Mouse (Mus musculus) erythroblast, embryonic 14.5 days (primary cell): Measurements from ENCODE around the gene Olfr178. TPM values are rescaled to one million over a fixed set of nuclear protein-coding genes. Genes with fewer than 3 reads are reported as not detected.

Source experiments
- H3K27me3 ChIP-seq: 2 replicates; pipeline ENCODE4 v1.6.1; 2012; ENCODE audit warnings: inconsistent platforms; ENCODE audit not compliant: control insufficient read depth
- H3K36me3 ChIP-seq: 2 replicates; pipeline ENCODE4 v1.6.1; 2012; ENCODE audit warnings: mild to moderate bottlenecking, inconsistent platforms; ENCODE audit not compliant: control insufficient read depth
- H3K4me1 ChIP-seq: 2 replicates; pipeline ENCODE4 v1.6.1; 2012; ENCODE audit warnings: inconsistent platforms; ENCODE audit not compliant: control insufficient read depth
- H3K4me3 ChIP-seq: replicated peaks from 2 replicates; pipeline ENCODE3; 2012; ENCODE audit warnings: moderate library complexity, mild to moderate bottlenecking, inconsistent platforms
- H3K9me3 ChIP-seq: 2 replicates; pipeline ENCODE4 v1.6.1; 2012; ENCODE audit warnings: low read length, inconsistent platforms, mixed read lengths; ENCODE audit not compliant: control insufficient read depth
- GATA1 ChIP-seq: IDR thresholded peaks from 2 replicates; pipeline ENCODE4 v1.6.1; 2012; ENCODE audit warnings: low read length, inconsistent platforms, mixed read lengths
- TAL1 ChIP-seq: IDR thresholded peaks from 3 replicates; pipeline ENCODE4 v1.6.1; 2012; ENCODE audit warnings: low read length, inconsistent platforms, mixed read lengths
- polyA plus RNA-seq: library from polyadenylated mRNA; stranded (reverse); fragments of >175 nt; gene quantifications from 2 replicates; pipeline ENCODE4 v1.2.3, GENCODE M21; 2012

The Olfr178 gene
- not detected in 2 replicates for polyA plus RNA-seq

- TF ChIP-seq GATA1 (no peak), TAL1 (no peak)
- H3K9me3 ChIP-seq, result no peaks in the 10 kb centered on the region; the same call in 1 of the 2 replicates
- H3K4me3 ChIP-seq, result no peak within 1 kb of the TSS
- no peaks in the 10 kb centered on the region for H3K27me3 ChIP-seq
- no peaks in the 10 kb centered on the region for H3K4me1 ChIP-seq
- no peaks in the 10 kb centered on the region for H3K36me3 ChIP-seq
Observed at GRCm38 (mm10) chr16:58891963-58892362, at the start of gene Olfr178. Olfr178 (minus strand) TSS chr16:58892063.

GRCm38 (mm10) chr16:58929292-58929691 lies 37.4 kb upstream of the Olfr178 start, which contains the start of gene Olfr180:
Olfr180 (minus strand) TSS chr16:58929392.
- Histone ChIP-seq H3K4me1 (no peaks in the 10 kb centered on the region), H3K4me3 (no peak within 1 kb of the TSS), H3K9me3 (peaks cover 8% of the 10 kb centered on the region; the same call in 1 of the 2 replicates), H3K27me3 (no peaks in the 10 kb centered on the region), H3K36me3 (no peaks in the 10 kb centered on the region)
- TF ChIP-seq GATA1, result no peak
- TF ChIP-seq TAL1, result no peak

- Histone ChIP-seq H3K4me1 (no peaks in the 10 kb centered on the region), H3K36me3 (no peaks in the 10 kb centered on the region), H3K9me3 (peaks cover 8% of the 10 kb centered on the region; the same call in 1 of the 2 replicates), H3K27me3 (no peaks in the 10 kb centered on the region), H3K4me3 (no peak within 1 kb of the TSS)
- no peak for TF ChIP-seq GATA1
- TF ChIP-seq TAL1, result no peak
Observed at GRCm38 (mm10) chr16:58928655-58929054, 36.8 kb upstream of the Olfr178 start, which contains the start of gene Olfr181. Olfr181 (minus strand) TSS chr16:58928755.

- Histone ChIP-seq H3K27me3 (no peaks in the 10 kb centered on the region), H3K4me1 (no peaks in the 10 kb centered on the region), H3K9me3 (peaks cover 10% of the 10 kb centered on the region), H3K36me3 (no peaks in the 10 kb centered on the region), H3K4me3 (no peak overlapping the region)
- no peak for TF ChIP-seq GATA1
- no peak for TF ChIP-seq TAL1
Observed at GRCm38 (mm10) chr16:58884416-58884815, 7.4 kb downstream of the Olfr178 start.

- Histone ChIP-seq H3K9me3 (no peaks in the 10 kb centered on the region), H3K4me3 (no peak within 1 kb of the TSS), H3K4me1 (no peaks in the 10 kb centered on the region), H3K27me3 (no peaks in the 10 kb centered on the region), H3K36me3 (no peaks in the 10 kb centered on the region)
- TF ChIP-seq GATA1, result no peak
Observed at GRCm38 (mm10) chr16:58874668-58875067, 17.2 kb downstream of the Olfr178 start, which contains the start of gene Olfr177. Olfr177 (minus strand) TSS chr16:58874768.

GRCm38 (mm10) chr16:58861479-58861878 lies 30.4 kb downstream of the Olfr178 start:
- 0 out of 2 replicates have a peak, but pooled peaks cover 2% of the 10 kb centered on the region for H3K9me3 ChIP-seq
- TF ChIP-seq GATA1 (no peak), TAL1 (no peak)
- no peaks in the 10 kb centered on the region for H3K27me3 ChIP-seq
- no peak overlapping the region for H3K4me3 ChIP-seq
- no peaks in the 10 kb centered on the region for H3K4me1 ChIP-seq
- no peaks in the 10 kb centered on the region for H3K36me3 ChIP-seq

GRCm38 (mm10) chr16:58860032-58860737 lies 31.7 kb downstream of the Olfr178 start:
- H3K4me1 ChIP-seq, result no peaks in the 10 kb centered on the region

More at GRCm38 (mm10) chr16:58860032-58860737, 31.7 kb downstream of the Olfr178 start:
- no peak for TF ChIP-seq GATA1
- TF ChIP-seq TAL1, result no peak
- H3K4me3 ChIP-seq, result no peak overlapping the region
- no peaks in the 10 kb centered on the region for H3K36me3 ChIP-seq
- no peaks in the 10 kb centered on the region for H3K27me3 ChIP-seq
- 0 out of 2 replicates have a peak, but pooled peaks cover 2% of the 10 kb centered on the region for H3K9me3 ChIP-seq

Other genes with a start within 250 kb of the Olfr178 start
- 45.0 and 55.5 TPM in 2 replicates for gene Cpox, start 221.8 kb downstream of the Olfr178 start, polyA plus RNA-seq
- not detected in 2 replicates for gene Gpr15, start 173.0 kb downstream of the Olfr178 start, polyA plus RNA-seq
- gene Cldnd1, start 164.2 kb downstream of the Olfr178 start, polyA plus RNA-seq, result 0.21 and 0.29 TPM in 2 replicates
- 0.04 TPM in 1 of 2 replicates, not detected in the other for gene Olfr172, start 128.9 kb downstream of the Olfr178 start, polyA plus RNA-seq
- not detected in 2 replicates for gene Olfr173, start 91.8 kb downstream of the Olfr178 start, polyA plus RNA-seq
- not detected in 2 replicates for gene Olfr175-ps1, start 65.3 kb downstream of the Olfr178 start, polyA plus RNA-seq
- gene Olfr177, start 17.3 kb downstream of the Olfr178 start, polyA plus RNA-seq, result not detected in 2 replicates
- not detected in 2 replicates for gene Olfr181, start 36.7 kb upstream of the Olfr178 start, polyA plus RNA-seq
- not detected in 2 replicates for gene Olfr180, start 37.3 kb upstream of the Olfr178 start, polyA plus RNA-seq
- gene Olfr183, start 103.3 kb upstream of the Olfr178 start, polyA plus RNA-seq, result not detected in 2 replicates
- 0.03 TPM in 1 of 2 replicates, not detected in the other for gene Olfr186, start 138.2 kb upstream of the Olfr178 start, polyA plus RNA-seq
- not detected in 2 replicates for gene Olfr187, start 147.7 kb upstream of the Olfr178 start, polyA plus RNA-seq
- gene Olfr190, start 185.9 kb upstream of the Olfr178 start, polyA plus RNA-seq, result not detected in 2 replicates
- not detected in 2 replicates for gene Olfr191, start 197.8 kb upstream of the Olfr178 start, polyA plus RNA-seq
- not detected in 2 replicates for gene Olfr193, start 219.8 kb upstream of the Olfr178 start, polyA plus RNA-seq
- not detected in 2 replicates for gene Olfr194, start 229.0 kb upstream of the Olfr178 start, polyA plus RNA-seq